Mouse (Mus musculus) myocyte (in vitro differentiated cells): ENCODE results near the gene Boc.

ENCODE experiments used
- CEBPB ChIP-seq: IDR thresholded peaks from 2 replicates; pipeline ENCODE4 v1.6.1; 2011; ENCODE audit warnings: mild to moderate bottlenecking, moderate library complexity; ENCODE audit not compliant: poor library complexity, insufficient read depth, severe bottlenecking
- E2F4 ChIP-seq: IDR thresholded peaks from one replicate; pipeline ENCODE4 v1.6.1; 2011; ENCODE audit warnings: mild to moderate bottlenecking, control low read depth, moderate library complexity; ENCODE audit not compliant: insufficient read depth
- MAX ChIP-seq: IDR thresholded peaks from one replicate; pipeline ENCODE4 v1.6.1; 2011; ENCODE audit warnings: low read depth, mild to moderate bottlenecking, control low read depth
- MYOD1 ChIP-seq, 3 experiments: IDR thresholded peaks; one replicate each; pipeline ENCODE4 v1.6.1; 2011; ENCODE audit warnings: control low read depth in 2 of 3, low read depth in 2 of 3, mild to moderate bottlenecking in 2 of 3, moderate library complexity in 1 of 3; ENCODE audit not compliant: insufficient read length in 2 of 3, control insufficient read depth in 1 of 3
- MYOG ChIP-seq, 3 experiments: IDR thresholded peaks; one replicate each; pipeline ENCODE4 v1.6.1; 2011; ENCODE audit warnings: control low read depth in 2 of 3, low read depth in 2 of 3, mild to moderate bottlenecking in 2 of 3; ENCODE audit not compliant: insufficient read length in 2 of 3, control insufficient read depth in 1 of 3, insufficient read depth in 1 of 3
- POLR2A ChIP-seq: IDR thresholded peaks from one replicate; pipeline ENCODE4 v1.6.1; 2011; ENCODE audit warnings: low read depth, mild to moderate bottlenecking, control low read depth, moderate library complexity; ENCODE audit not compliant: insufficient read length
- POLR2AphosphoS2 ChIP-seq: IDR thresholded peaks from one replicate; pipeline ENCODE4 v1.6.1; 2011; ENCODE audit warnings: low read depth, control low read depth; ENCODE audit not compliant: insufficient read length
- REST ChIP-seq: IDR thresholded peaks from one replicate; pipeline ENCODE4 v1.6.1; 2011; ENCODE audit warnings: mild to moderate bottlenecking, control low read depth, moderate library complexity; ENCODE audit not compliant: insufficient read depth, insufficient read length
- SRF ChIP-seq: IDR thresholded peaks from one replicate; pipeline ENCODE4 v1.6.1; 2011; ENCODE audit warnings: low read depth; ENCODE audit not compliant: control insufficient read depth, insufficient read length
- TCF12 ChIP-seq: IDR thresholded peaks from one replicate; pipeline ENCODE4 v1.6.1; 2011; ENCODE audit warnings: mild to moderate bottlenecking, control low read depth; ENCODE audit not compliant: poor library complexity, insufficient read depth, severe bottlenecking
- USF1 ChIP-seq: IDR thresholded peaks from one replicate; pipeline ENCODE4 v1.6.1; 2011; ENCODE audit warnings: low read depth, mild to moderate bottlenecking, control low read depth, moderate library complexity

DNA sequence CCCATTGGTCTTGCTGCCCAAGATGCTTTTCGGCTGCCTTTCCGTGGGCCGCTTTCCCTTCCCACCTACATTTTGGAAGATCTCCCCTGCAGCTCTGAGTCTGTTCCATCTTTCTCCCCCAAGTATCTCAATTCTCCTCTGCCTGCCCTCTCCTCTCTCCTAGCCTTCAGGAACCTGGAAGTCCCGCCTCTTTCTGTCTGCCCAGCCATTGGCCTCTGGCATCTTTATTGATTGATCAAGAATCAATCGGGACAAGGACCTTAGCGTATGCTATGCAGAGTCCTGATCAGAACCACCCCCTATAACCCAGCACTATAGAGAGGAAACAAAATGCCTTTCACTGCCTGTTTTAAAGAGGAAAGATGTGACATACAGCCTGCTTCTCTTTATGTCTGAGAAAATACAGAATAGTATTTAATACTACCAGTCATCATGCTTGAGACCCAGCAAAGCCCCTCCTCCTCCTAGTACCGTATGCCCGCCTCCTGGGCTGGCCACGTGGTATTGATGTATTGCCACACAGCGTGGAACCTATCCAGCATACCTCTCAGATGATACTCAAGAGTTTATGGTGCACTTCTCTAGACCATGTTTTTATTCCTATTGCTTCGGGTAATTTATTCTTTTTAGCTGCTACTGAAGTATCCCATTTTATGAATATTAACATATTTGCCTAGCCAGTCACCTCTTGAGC lies 82.9 kb downstream of the Boc start:
- TF ChIP-seq POLR2A (no peak), MYOG (IDR thresholded peaks at IDR 0.05; ENCODE audit: control insufficient read depth in 1 of 3, insufficient read depth in 1 of 3, insufficient read length in 2 of 3, low read depth in 2 of 3) (no peak), POLR2AphosphoS2 (no peak), TCF12 (no peak), MAX (no peak), CEBPB (no peak), USF1 (no peak), E2F4 (no peak), SRF (no peak), REST (no peak), MYOD1 (IDR thresholded peaks at IDR 0.05; ENCODE audit: control insufficient read depth in 1 of 3, insufficient read length in 2 of 3, low read depth in 2 of 3) (no peak)
